Mouse (Mus musculus): ENCODE data around the gene Slc35d2.

DNA sequence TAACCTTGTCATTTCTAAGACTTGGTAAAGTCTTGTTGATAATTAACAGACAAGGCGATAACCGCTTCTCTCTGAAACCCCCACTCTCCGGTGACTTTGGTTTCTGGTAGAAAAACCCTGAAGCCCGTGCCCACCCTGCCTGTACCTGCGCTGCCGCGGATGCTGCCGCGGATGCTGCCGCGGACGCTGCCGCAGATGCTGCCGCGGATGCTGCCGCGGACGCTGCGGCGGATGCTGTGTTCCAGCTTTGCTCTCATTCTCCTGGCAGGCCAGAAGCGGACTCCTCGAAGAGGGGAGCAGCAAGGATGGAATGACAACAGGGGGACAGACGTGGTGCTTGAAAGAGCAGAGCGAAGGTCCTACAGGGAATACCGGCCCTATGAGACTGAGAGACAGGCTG is 40.6 kb upstream of the Slc35d2 start:
- no peak for TF ChIP-seq GATA1 (IDR thresholded peaks at IDR 0.05; ENCODE audit: low read length)
- TF ChIP-seq TAL1 (IDR thresholded peaks at IDR 0.05; ENCODE audit: low read length) = no peak
